Comparison of ENCODE assay signal across 8 mouse cellular contexts in the genomic region with DNA sequence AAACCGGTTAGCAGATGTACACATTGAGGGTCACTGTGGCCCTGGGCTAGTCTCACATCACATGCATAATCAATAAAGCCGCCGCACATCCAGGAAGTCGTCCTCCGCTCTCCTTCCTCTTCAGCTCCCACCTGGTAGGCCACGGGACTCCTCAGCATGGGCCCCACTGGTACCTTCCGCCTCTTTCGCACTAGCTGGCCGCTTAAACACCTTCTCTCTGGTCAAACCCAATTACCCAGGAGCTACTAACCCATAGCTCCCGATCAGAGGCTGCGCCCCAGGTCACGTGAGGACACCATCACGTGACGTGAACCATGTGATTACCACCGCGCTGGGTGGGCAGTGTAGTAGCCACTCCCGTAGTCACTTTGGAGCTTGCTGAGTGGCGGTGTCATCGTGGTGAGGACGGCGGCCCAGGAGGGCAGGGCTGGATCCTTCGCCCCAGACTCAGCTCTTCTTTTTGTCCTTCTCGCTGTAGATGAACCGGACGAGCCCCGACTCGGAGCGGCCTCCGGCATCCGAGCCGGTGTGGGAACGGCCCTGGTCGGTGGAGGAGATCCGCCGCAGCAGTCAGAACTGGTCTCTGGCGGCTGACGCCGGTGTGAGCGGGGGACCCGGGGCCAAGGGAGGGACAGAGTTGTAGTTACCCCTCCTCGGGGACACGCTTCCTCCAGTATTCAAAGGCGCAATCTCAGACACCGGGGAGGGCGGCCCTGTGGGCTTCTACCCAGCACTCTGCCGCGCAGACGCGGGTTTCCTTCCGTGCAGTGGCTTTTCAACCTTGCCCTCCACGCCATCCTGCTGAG. TPM values are rescaled to one million over a fixed set of nuclear protein-coding genes. Genes with fewer than 3 reads are reported as not detected.
DNase-seq lines count a peak whose midpoint lies in the region; ATAC-seq and TF ChIP-seq lines count a peak whose summit lies in the region.

A gene (plus strand): TSS at position 310 of the 806 bp plus-strand sequence.

- CTCF ChIA-PET in Patski (lab: Charles Lee), result interaction anchor here (0.8 to 2.4 kb wide), 6 partner anchors 10 to 200 kb away, joined by 3 to 13 read pairs (median 4); no protein-coding TSS in a partner anchor

- in situ Hi-C loops in Patski (cut with MboI; ENCODE audit: low pct_unique_long_range_greater_than_20kb), result no loop called here

- POLR2A ChIA-PET in Patski (lab: Charles Lee), result interaction anchor here (0.5 to 1.2 kb wide), 3 partner anchors 14 to 399 kb away, joined by 3 to 4 read pairs (median 4); a partner anchor contains a TSS

- peak within 1 kb of the TSS; percentile 86 for H3K27ac ChIP-seq in hindbrain, embryonic 13.5 days

- no peaks in the 10 kb centered on the region for H3K27me3 ChIP-seq in Patski
- no peaks in the 10 kb centered on the region for H3K27me3 ChIP-seq in hindbrain, embryonic 13.5 days

- peak; percentile 66 for DNase-seq in Patski (ENCODE audit: low read depth, low spot score)
- peak; percentile 96 for DNase-seq in cerebellum, postnatal 14 days
- peak; percentile 94 to 96 for DNase-seq in frontal cortex, postnatal 14 days (ENCODE audit: low spot score in 2 of 2)
- peak; percentile 85 to 88 for DNase-seq in layer of hippocampus, postnatal 25 days (ENCODE audit: extremely low spot score in 1 of 2, low spot score in 1 of 2)
- peak; percentile 98 for DNase-seq in lung, postnatal 25 days (ENCODE audit: low spot score)
- DNase-seq in retina, embryonic 14.5 days (ENCODE audit: low spot score), result peak; percentile 97
- DNase-seq in thymus, postnatal 4 days, result peak; percentile 87

- H3K4me2 ChIP-seq in hindbrain, embryonic 13.5 days, result peak within 1 kb of the TSS; percentile 94

- peak; percentile 94 for ATAC-seq in Patski
- peak; percentile 98 for ATAC-seq in hindbrain, embryonic 13.5 days (ENCODE audit: low FRiP score)

- H3K4me1 ChIP-seq in hindbrain, embryonic 13.5 days (replicated peaks), result peaks cover 28% of the 10 kb centered on the region

- no peak for TF ChIP-seq CTCF in Patski (IDR thresholded peaks at IDR 0.05)

- peak within 1 kb of the TSS; percentile 87 for H3K9ac ChIP-seq in hindbrain, embryonic 13.5 days

- H3K36me3 ChIP-seq in hindbrain, embryonic 13.5 days, result peaks cover 19% of the 10 kb centered on the region

- H3K9me3 ChIP-seq in hindbrain, embryonic 13.5 days, result no peaks in the 10 kb centered on the region

- peak within 1 kb of the TSS; percentile 83 for H3K4me3 ChIP-seq in hindbrain, embryonic 13.5 days

- under 1% methylated on average over 51 of the region's 51 CpGs for WGBS in hindbrain, embryonic 13.5 days

RNA-seq across cellular contexts. Expression of the gene that starts here (rescaled TPM):
- 92.9 TPM for polyA plus RNA-seq in Patski (2021)
- 66.1 and 70.9 TPM in 2 replicates for polyA plus RNA-seq in hindbrain, embryonic 13.5 days (2015; fragmentation: Nextera tagmentation; extraction: Ambion mirVana)
- 10 to 100 TPM; 91.0 to 95.7 TPM for total RNA-seq in layer of hippocampus, postnatal 25 days (2021)

Comparison
In these comparisons a context has a peak if more than half of its experiments do, and no peak if none do; other contexts are left out.
1. Peak in every context shown above with its lines: DNase-seq, ATAC-seq, H3K4me3 ChIP-seq and H3K27ac ChIP-seq.